Mouse (Mus musculus) liver, postnatal 0 days (tissue): ENCODE measurements at regions not wholly inside any gene's neighbourhood (a gene's known extent, or its start where the extent isn't known, plus 50 kb on each side); places are given as distances from the start of the nearest gene placed in this dataset.

ENCODE experiments used
- CTCF ChIP-seq: sonication (generic); IDR thresholded peaks from 2 replicates; pipeline ENCODE4 v1.5.1; 2016; ENCODE audit warnings: antibody characterized with exemption, low read depth
- EP300 ChIP-seq: IDR thresholded peaks from 2 replicates; pipeline ENCODE4 v1.6.1; 2016; ENCODE audit warnings: antibody characterized with exemption, low read depth, mild to moderate bottlenecking

DNA sequence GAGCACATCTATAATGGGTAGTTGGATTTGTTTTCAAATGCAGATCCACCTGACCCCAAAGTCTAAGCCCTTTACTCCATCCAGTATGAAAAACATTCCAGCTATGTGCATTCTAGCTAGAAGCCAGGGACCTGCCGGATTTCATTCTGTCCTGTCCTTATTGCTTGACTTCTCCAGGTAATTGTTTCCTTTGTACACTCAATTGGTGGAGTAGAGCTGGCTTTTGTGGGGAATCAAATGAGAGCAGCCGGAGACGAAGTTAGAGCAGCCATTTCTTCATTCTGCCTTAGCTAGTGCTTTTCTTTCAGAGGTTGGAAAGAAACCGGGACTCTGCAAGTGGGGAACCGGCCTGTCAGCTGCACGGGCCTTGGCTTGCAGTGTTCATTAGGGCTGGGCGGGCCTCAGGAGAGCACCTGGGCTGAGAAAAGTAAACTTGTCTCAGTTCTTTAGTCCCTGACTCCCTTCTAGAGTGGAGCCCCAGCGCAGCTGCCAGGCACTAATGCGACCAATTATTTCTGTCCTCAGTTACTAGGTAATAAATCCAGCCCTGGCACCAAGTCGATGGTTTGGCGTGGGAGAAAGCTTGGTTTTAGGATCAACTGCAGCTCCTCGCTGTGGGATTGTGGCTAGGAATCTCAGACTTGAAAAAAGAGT, 81.1 kb upstream of the Fggy start:
- TF ChIP-seq CTCF (no peak), EP300 (no peak)
